Mouse (Mus musculus): ENCODE data around the gene Lad1. TPM values are rescaled to one million over a fixed set of nuclear protein-coding genes. Genes with fewer than 3 reads are reported as not detected.

Lad1 gene
- polyA plus RNA-seq, 1 experiment from 2014 or later, result 0.32 TPM

DNA sequence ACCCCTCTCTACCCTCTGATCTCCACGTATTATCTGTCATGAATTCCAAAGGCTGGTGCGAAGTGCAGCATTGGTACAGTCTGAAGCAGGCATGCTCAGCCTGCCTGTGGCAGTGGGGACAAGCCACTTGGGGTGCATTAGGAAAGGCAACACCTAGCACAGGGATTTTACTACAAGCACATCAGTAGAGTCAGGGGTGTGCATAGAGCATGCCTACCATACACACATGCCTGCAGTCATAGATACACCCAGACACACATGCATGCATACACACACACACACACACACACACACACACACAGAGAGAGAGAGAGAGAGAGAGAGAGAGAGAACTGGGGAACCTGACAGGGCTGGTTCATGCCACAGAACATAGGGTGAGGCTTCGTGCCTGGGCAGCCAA lies 6.2 kb upstream of the Lad1 start:
- H3K27me3 ChIP-seq, result peaks cover 33% of the 10 kb centered on the region

DNA sequence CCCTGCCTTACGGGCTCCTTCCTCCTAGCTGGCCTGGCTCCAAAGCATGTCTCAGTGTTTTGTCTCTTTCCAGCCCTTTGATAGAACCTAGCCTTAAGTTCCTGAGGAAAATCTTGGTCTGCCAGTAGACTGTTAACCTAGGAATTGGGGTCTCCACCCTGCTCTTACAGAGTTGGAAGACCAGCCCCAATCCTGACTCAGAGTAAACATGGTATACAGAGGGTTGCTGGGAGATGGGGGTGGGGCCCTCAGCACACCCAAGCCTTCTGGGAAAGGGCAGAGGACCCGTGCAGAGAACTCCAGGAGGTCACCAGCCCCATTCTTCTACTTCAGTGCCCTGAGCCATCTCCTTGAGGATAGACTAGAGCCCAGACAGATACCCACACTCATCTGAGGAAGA lies 5.8 kb upstream of the Lad1 start:
- no peak for ATAC-seq (ENCODE audit: low FRiP score, low read depth)
- Histone ChIP-seq H3K4me3 (no peak overlapping the region), H3K4me1 (no peaks in the 10 kb centered on the region), H3K4me2 (replicated peaks) (no peak overlapping the region), H3K9ac (replicated peaks) (no peak overlapping the region), H3K36me3 (no peaks in the 10 kb centered on the region), H3K9me3 (no peaks in the 10 kb centered on the region), H3K27me3 (peaks cover 37% of the 10 kb centered on the region), H3K27ac (replicated peaks) (no peak overlapping the region)
- WGBS, result 56% methylated on average over 2 of the region's 2 CpGs

More for the DNA sequence above, 6.2 kb upstream of the Lad1 start:
- ATAC-seq (ENCODE audit: low FRiP score, low read depth), result no peak
- WGBS, result 80% methylated on average over 3 of the region's 3 CpGs
- no peaks in the 10 kb centered on the region for H3K9me3 ChIP-seq
- no peaks in the 10 kb centered on the region for H3K36me3 ChIP-seq
- H3K9ac ChIP-seq (replicated peaks), result no peak overlapping the region
- H3K4me1 ChIP-seq, result no peaks in the 10 kb centered on the region
- H3K4me2 ChIP-seq (replicated peaks), result no peak overlapping the region
- H3K4me3 ChIP-seq, result no peak overlapping the region
- H3K27ac ChIP-seq (replicated peaks), result no peak overlapping the region

DNA sequence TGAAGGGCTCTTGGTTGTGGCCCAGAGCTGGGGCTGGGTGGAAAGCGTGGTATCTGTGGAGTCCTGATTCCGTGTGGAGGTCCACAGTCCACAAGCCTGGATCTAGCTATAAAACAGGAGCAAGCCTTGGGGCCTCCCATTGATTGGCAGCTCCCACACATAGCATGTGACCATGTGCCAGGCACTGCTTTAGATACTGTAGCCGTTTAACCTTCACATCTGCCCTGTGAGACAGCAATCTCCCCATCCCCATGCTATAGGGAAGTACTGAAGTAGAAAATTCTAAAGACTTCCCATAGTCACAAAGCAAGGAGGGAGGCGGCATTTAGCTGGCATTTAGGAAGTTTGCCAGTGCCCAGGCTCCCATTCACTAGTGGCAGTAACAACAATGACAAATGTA lies 5.3 kb upstream of the Lad1 start:
- 85% methylated on average over 4 of the region's 4 CpGs for WGBS
- Histone ChIP-seq H3K9me3 (no peaks in the 10 kb centered on the region), H3K4me1 (no peaks in the 10 kb centered on the region), H3K9ac (replicated peaks) (no peak overlapping the region), H3K27ac (replicated peaks) (no peak overlapping the region), H3K27me3 (peaks cover 37% of the 10 kb centered on the region), H3K4me3 (no peak overlapping the region), H3K4me2 (replicated peaks) (no peak overlapping the region), H3K36me3 (no peaks in the 10 kb centered on the region)
- ATAC-seq (ENCODE audit: low FRiP score, low read depth), result no peak

DNA sequence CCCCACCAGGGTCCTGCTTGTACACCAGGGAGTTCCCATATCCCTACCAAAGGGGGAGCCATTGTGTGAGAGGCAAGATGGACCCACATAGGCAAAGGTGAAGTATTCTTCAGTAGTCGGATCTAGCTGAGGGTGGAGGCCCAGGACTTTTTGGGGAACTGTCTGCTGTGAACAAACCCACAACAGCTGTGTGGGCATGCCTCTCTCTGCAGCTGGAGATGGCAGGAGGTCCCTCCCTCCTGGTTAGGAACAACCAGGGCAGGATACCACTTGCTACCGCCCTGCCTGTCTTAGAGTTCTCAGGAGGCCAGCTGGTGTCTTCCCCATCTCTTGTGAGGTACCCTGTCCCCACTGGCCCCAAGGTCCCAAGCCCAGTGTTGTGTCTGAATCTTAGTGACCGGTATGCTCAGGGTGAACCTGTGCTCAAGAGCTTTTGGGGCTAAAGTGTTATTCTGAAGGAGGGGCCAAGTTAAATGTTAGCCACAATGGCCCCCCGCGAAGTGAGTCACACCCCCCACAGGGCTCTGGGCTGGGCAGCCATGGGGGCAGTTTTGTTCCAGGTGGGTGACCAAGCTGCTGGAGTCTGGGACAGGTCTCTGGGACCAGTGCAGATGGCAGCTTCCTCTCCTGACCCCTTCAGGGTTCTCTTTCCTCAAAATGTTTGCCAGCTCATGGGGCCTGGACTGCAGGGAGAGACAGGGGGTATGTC lies 4.6 kb upstream of the Lad1 start:
- H3K36me3 ChIP-seq, result no peaks in the 10 kb centered on the region
- no peak for ATAC-seq (ENCODE audit: low FRiP score, low read depth)
- H3K9ac ChIP-seq (replicated peaks), result no peak overlapping the region
- no peak overlapping the region for H3K4me3 ChIP-seq
- H3K9me3 ChIP-seq, result no peaks in the 10 kb centered on the region
- H3K27ac ChIP-seq (replicated peaks), result no peak overlapping the region
- no peak overlapping the region for H3K4me2 ChIP-seq (replicated peaks)
- peaks cover 6% of the 10 kb centered on the region for H3K4me1 ChIP-seq
- WGBS, result 84% methylated on average over 5 of the region's 5 CpGs
- peaks cover 45% of the 10 kb centered on the region for H3K27me3 ChIP-seq

DNA sequence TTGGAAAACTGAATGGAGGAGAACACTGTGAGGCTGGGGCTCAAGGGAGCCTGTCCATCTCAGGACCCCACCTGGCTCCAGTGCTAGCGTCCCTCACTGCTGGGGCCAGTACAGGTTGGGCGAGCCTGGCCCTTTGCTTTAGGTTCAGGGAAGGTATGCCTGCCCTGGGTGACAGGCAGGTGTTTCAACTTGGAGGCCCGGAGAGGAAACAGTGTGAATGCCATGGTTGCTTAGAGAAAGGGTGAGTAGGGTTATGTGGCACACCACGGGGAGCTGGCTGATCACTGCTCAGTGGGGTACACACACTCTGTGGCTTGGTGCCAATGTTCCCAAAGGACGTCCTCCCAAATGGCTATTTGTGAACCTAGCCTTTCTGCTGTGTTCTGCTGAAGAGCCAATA lies 3.9 kb upstream of the Lad1 start:
- Histone ChIP-seq H3K27me3 (peaks cover 52% of the 10 kb centered on the region), H3K4me1 (peaks cover 8% of the 10 kb centered on the region), H3K4me3 (no peak overlapping the region), H3K9ac (replicated peaks) (no peak overlapping the region), H3K9me3 (no peaks in the 10 kb centered on the region), H3K36me3 (no peaks in the 10 kb centered on the region), H3K27ac (replicated peaks) (no peak overlapping the region), H3K4me2 (replicated peaks) (no peak overlapping the region)
- no peak for ATAC-seq (ENCODE audit: low FRiP score, low read depth)
- WGBS, result 83% methylated on average over 5 of the region's 5 CpGs

DNA sequence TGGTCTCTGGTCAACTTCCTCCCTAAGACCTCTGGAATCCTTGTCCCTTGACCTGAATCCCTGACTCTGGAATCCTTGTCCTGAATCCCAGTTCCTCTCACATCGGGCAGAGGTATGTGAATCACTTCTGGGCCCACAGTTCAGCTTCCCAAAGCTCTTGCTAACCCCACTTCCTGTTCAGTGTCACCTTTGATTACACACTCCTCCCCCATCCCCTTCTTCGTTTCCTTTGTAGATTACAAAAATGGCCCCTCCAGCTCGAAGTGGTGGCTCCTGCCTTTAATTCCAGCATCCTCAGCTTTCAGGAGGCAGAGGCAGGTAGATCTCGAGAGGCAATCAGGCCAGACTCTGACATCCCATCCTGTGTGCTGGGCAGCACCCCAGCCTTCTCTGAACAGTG lies 803 bp upstream of the Lad1 start:
- H3K4me1 ChIP-seq, result peaks cover 8% of the 10 kb centered on the region
- H3K9me3 ChIP-seq, result no peaks in the 10 kb centered on the region
- H3K4me2 ChIP-seq (replicated peaks), result no peak overlapping the region
- H3K27me3 ChIP-seq, result peaks cover 78% of the 10 kb centered on the region
- no peak overlapping the region for H3K27ac ChIP-seq (replicated peaks)
- H3K9ac ChIP-seq (replicated peaks), result no peak overlapping the region
- no peak overlapping the region for H3K4me3 ChIP-seq
- no peak for ATAC-seq (ENCODE audit: low FRiP score, low read depth)
- WGBS, result 68% methylated on average over 4 of the region's 4 CpGs
- no peaks in the 10 kb centered on the region for H3K36me3 ChIP-seq

DNA sequence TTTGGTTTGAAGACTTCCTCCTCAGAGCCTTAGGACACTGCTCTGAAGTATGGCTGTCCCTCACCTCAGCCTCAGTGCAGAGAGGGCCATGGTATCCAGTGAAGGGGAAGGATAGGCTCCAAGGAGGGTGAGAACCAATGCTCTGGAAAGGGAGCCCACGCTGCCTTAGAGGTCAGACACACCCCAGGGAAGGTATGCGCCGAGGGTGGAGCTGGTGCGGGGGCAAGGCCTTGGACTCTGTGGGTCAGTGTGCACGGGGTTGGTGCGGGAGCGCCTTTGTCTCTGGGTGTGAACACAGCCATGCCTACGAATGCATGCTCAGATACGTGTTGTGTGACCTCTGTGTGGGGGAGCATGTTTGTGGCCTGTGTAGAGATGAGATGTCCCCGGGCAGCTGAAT lies 1.7 kb downstream of the Lad1 start:
- no peak for ATAC-seq (ENCODE audit: low FRiP score, low read depth)
- WGBS, result 82% methylated on average over 10 of the region's 10 CpGs
- no peak overlapping the region for H3K4me3 ChIP-seq
- H3K4me1 ChIP-seq, result peaks cover 8% of the 10 kb centered on the region
- no peak overlapping the region for H3K9ac ChIP-seq (replicated peaks)
- H3K27ac ChIP-seq (replicated peaks), result no peak overlapping the region
- H3K27me3 ChIP-seq, result peaks cover 65% of the 10 kb centered on the region
- no peaks in the 10 kb centered on the region for H3K9me3 ChIP-seq
- H3K36me3 ChIP-seq, result no peaks in the 10 kb centered on the region
- no peak overlapping the region for H3K4me2 ChIP-seq (replicated peaks)

DNA sequence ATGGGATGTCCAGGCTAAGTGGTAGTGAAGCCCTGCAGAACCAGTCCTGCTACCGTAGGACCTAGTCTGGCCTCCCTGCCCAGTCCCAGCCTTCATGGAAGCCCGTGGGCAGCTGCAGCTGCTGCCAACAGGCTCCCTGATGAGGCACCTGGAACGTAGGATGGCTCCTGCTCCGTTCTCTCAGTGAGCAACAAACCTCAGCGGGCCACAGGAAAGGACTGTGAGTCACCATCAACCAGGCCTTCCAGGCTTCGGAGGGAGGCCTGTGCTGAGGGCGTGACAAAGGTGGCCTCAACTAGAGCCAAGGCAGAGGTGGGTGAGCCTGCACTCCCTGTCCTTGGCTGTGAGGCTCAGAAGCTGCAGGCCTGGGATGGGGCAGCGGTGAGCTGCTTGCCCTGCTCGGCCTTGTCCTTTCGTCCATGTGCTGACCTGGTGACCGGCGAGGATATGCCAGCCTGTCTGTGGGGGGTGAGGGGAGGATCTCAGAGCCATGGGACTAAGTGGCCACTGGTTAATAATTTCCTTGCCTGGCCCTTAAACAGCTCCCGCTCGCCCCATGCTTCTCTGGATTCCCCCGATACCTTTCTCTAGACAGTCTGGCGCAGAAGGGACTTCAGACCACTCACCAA lies 2.5 kb downstream of the Lad1 start:
- H3K27ac ChIP-seq (replicated peaks), result no peak overlapping the region
- no peaks in the 10 kb centered on the region for H3K9me3 ChIP-seq
- H3K27me3 ChIP-seq, result peaks cover 65% of the 10 kb centered on the region
- no peak for ATAC-seq (ENCODE audit: low FRiP score, low read depth)
- no peak overlapping the region for H3K4me2 ChIP-seq (replicated peaks)
- no peak overlapping the region for H3K9ac ChIP-seq (replicated peaks)
- no peak overlapping the region for H3K4me3 ChIP-seq
- H3K36me3 ChIP-seq, result no peaks in the 10 kb centered on the region
- H3K4me1 ChIP-seq, result peaks cover 8% of the 10 kb centered on the region
- WGBS, result 89% methylated on average over 16 of the region's 16 CpGs

DNA sequence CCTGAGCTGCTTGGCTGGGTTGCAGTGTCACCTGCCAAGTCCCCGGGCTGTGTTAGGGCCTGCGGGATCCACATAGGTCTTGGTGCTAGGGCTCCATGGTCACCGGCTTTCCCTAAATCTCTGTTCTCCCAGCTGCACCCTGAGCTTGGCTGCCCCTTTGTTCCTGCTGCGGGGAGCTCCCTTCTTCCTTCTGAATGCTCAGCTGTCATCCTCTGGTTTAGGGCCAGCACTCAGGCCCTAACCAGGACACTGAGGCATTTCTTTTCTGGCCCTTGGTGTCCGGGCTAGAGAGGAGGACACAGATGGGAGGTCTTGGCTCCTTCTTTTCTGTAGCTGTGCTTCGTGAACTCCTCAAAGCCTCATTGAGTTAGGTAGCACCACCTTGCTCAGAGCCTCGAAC lies 3.4 kb downstream of the Lad1 start:
- H3K36me3 ChIP-seq, result no peaks in the 10 kb centered on the region
- H3K4me2 ChIP-seq (replicated peaks), result no peak overlapping the region
- H3K9ac ChIP-seq (replicated peaks), result no peak overlapping the region
- H3K9me3 ChIP-seq, result no peaks in the 10 kb centered on the region
- ATAC-seq (ENCODE audit: low FRiP score, low read depth), result no peak
- H3K4me3 ChIP-seq, result no peak overlapping the region
- H3K27ac ChIP-seq (replicated peaks), result no peak overlapping the region
- peaks cover 8% of the 10 kb centered on the region for H3K4me1 ChIP-seq
- peaks cover 56% of the 10 kb centered on the region for H3K27me3 ChIP-seq
- 83% methylated on average over 7 of the region's 7 CpGs for WGBS

DNA sequence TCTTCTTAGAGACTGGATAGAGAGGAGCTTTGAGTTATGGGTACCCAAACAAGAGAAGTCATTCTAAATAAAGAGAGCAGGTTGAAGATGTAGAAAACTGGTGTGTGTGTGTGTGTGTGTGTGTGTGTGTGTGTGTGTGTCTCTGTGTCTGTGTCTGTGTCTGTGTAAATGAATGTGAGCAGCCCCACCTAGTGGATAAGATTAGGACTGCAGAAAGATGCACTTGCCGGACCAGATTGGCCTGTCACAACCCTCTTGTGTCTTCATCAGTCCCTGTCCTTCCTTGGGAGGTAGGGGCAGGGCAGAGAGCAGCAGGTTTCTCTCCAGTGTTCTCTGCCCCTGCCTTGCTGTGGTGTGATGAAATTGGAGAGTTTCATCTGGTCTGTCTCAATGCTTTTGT lies 10.5 kb downstream of the Lad1 start:
- 27% methylated on average over 1 of the region's 1 CpGs for WGBS
- H3K36me3 ChIP-seq, result no peaks in the 10 kb centered on the region
- H3K27me3 ChIP-seq, result peaks cover 11% of the 10 kb centered on the region
- no peak overlapping the region for H3K4me3 ChIP-seq
- no peak overlapping the region for H3K4me2 ChIP-seq (replicated peaks)
- no peak overlapping the region for H3K27ac ChIP-seq (replicated peaks)
- no peaks in the 10 kb centered on the region for H3K9me3 ChIP-seq
- no peaks in the 10 kb centered on the region for H3K4me1 ChIP-seq
- no peak overlapping the region for H3K9ac ChIP-seq (replicated peaks)
- no peak for ATAC-seq (ENCODE audit: low FRiP score, low read depth)

DNA sequence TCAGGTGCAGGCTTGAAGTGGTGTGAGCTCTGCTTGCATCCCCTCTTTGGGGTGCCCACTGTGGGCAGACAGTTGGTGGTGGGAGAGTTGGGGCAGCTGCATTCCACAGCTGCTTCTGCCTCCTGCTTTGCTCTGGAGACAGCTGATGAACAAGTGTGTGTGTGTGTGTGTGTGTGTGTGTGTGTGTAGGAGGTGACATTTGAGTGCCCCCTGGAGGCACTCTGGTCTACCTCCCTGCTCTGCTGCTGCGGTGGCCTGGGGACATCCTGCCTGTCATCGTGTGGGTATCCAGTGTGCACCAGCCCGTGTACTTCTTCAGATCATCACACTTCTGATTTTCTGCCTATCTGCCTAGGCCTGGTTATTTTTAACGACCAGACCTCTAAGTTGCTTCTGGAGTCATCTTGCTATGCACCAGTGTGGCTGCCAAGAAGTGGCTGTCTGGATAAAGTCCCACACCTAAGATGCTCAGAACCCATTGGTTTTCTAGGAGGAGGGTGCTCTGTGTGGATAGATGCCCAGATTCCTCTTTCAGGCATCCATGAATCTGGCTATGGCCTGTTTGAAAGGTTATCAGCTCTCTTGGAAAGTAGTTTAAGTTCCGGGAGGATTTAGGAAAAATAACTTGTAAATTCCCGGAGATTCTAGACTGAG lies 15.9 kb downstream of the Lad1 start:
- 0 out of 2 replicates have a peak, but pooled peaks cover 2% of the 10 kb centered on the region for H3K4me1 ChIP-seq
- no peaks in the 10 kb centered on the region for H3K36me3 ChIP-seq
- H3K9me3 ChIP-seq, result no peaks in the 10 kb centered on the region
- no peak overlapping the region for H3K9ac ChIP-seq (replicated peaks)
- no peak overlapping the region for H3K4me3 ChIP-seq
- H3K4me2 ChIP-seq (replicated peaks), result no peak overlapping the region
- no peak overlapping the region for H3K27ac ChIP-seq (replicated peaks)
- no peak for ATAC-seq (ENCODE audit: low FRiP score, low read depth)
- WGBS, result 87% methylated on average over 5 of the region's 6 CpGs
- H3K27me3 ChIP-seq, result peaks cover 16% of the 10 kb centered on the region

DNA sequence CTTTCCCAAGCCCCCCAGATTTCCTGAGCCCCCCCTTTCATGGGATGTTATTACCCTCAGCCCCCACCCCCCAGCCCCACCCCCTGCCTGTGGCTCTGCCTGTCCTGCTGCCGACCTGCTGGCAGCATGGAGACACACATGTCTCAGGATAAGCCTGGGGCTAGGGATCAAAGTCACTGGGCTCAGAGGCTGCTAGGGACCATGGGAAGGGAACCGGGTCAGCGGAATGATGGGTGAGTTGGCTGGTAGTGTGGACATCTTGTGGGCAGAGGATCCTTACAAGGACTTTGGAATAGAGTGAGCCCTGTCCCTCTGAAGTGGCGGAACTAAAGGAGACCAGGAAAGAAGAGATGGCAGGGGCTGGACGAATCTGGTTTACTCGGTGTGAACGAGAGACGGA lies 16.6 kb downstream of the Lad1 start:
- Histone ChIP-seq H3K9me3 (no peaks in the 10 kb centered on the region), H3K4me3 (no peak overlapping the region), H3K4me1 (0 out of 2 replicates have a peak, but pooled peaks cover 2% of the 10 kb centered on the region), H3K36me3 (no peaks in the 10 kb centered on the region), H3K27ac (replicated peaks) (no peak overlapping the region), H3K27me3 (peaks cover 16% of the 10 kb centered on the region; the same call in 1 of the 2 replicates), H3K4me2 (replicated peaks) (no peak overlapping the region), H3K9ac (replicated peaks) (no peak overlapping the region)
- 87% methylated on average over 8 of the region's 8 CpGs for WGBS
- no peak for ATAC-seq (ENCODE audit: low FRiP score, low read depth)
